8 mouse cellular contexts compared by ENCODE assay signal in genomic region chr15:98579795-98580464, GRCm38 (mm10). TPM values are rescaled to one million over a fixed set of nuclear protein-coding genes. Genes with fewer than 3 reads are reported as not detected.
DNase-seq lines count a peak whose midpoint lies in the region; ATAC-seq and TF ChIP-seq lines count a peak whose summit lies in the region.

No protein-coding gene starts in this region.

- DNase-seq in CD4-positive helper T cell, adult 2 months (ENCODE audit: low read depth, low spot score): peak; percentile 83
- peak; percentile 61 for DNase-seq in adrenal gland, postnatal 25 days
- DNase-seq in heart, embryonic 10.5 days (ENCODE audit: low spot score): peak; percentile 93
- peak; percentile 92 for DNase-seq in kidney, postnatal 0 days (ENCODE audit: low spot score)
- DNase-seq in liver, adult 2 months (ENCODE audit: extremely low read depth, low read depth, low spot score): peak; percentile 74
- peak; percentile 31 to 67 for DNase-seq in natural killer cell, adult 2 months (ENCODE audit: low spot score in 2 of 2)
- DNase-seq in telencephalon, adult 2 months (ENCODE audit: low read depth, low spot score): peak; percentile 60

- TF ChIP-seq POLR2A in liver, adult 2 months (IDR thresholded peaks at IDR 0.05; ENCODE audit: extremely low read depth, insufficient read depth, low read length): no peak

- no peak overlapping the region for H3K4me2 ChIP-seq in embryonic facial prominence, embryonic 12.5 days (replicated peaks)
- H3K4me2 ChIP-seq in kidney, postnatal 0 days (ENCODE audit: low read length): no peak overlapping the region

- H3K27me3 ChIP-seq in embryonic facial prominence, embryonic 12.5 days: no peaks in the 10 kb centered on the region
- no peaks in the 10 kb centered on the region for H3K27me3 ChIP-seq in heart, embryonic 10.5 days (ENCODE audit: insufficient read depth, poor library complexity, severe bottlenecking)
- no peaks in the 10 kb centered on the region for H3K27me3 ChIP-seq in kidney, postnatal 0 days (ENCODE audit: insufficient read depth, low read length)
- H3K27me3 ChIP-seq in liver, adult 2 months (ENCODE audit: control insufficient read depth, insufficient read depth, low read length): no peaks in the 10 kb centered on the region

- H3K4me1 ChIP-seq in embryonic facial prominence, embryonic 12.5 days: no peaks in the 10 kb centered on the region
- peaks cover 18% of the 10 kb centered on the region; the same call in 1 of the 2 replicates for H3K4me1 ChIP-seq in heart, embryonic 10.5 days
- no peaks in the 10 kb centered on the region for H3K4me1 ChIP-seq in kidney, postnatal 0 days (replicated peaks; ENCODE audit: insufficient read depth, low read length)
- H3K4me1 ChIP-seq in liver, adult 2 months (ENCODE audit: control insufficient read depth, insufficient read depth, low read length): no peaks in the 10 kb centered on the region

- H3K27ac ChIP-seq in embryonic facial prominence, embryonic 12.5 days: no peak overlapping the region
- H3K27ac ChIP-seq in heart, embryonic 10.5 days: no peak overlapping the region
- no peak overlapping the region for H3K27ac ChIP-seq in kidney, postnatal 0 days
- no peak overlapping the region for H3K27ac ChIP-seq in liver, adult 2 months (replicated peaks; ENCODE audit: insufficient read depth, low read depth, low read length)

- ATAC-seq in embryonic facial prominence, embryonic 12.5 days (ENCODE audit: insufficient number of reproducible peaks, insufficient read depth, low FRiP score, low TSS enrichment): peak; percentile 66
- ATAC-seq in kidney, postnatal 0 days (replicated peaks; ENCODE audit: low FRiP score, low read depth): peak; percentile 84

- TF ChIP-seq CTCF in kidney, postnatal 0 days (IDR thresholded peaks at IDR 0.05; ENCODE audit: low read depth): peak; percentile 93
- TF ChIP-seq CTCF in liver, adult 2 months (IDR thresholded peaks at IDR 0.05; ENCODE audit: low read depth, low read length): peak; percentile 88

- WGBS in embryonic facial prominence, embryonic 12.5 days: 27% methylated on average over 4 of the region's 5 CpGs
- 34% methylated on average over 5 of the region's 5 CpGs for WGBS in heart, embryonic 10.5 days
- WGBS in kidney, postnatal 0 days: 51% methylated on average over 4 of the region's 5 CpGs
- 46% methylated on average over 5 of the region's 5 CpGs for WGBS in liver, adult 2 months

- H3K4me3 ChIP-seq in embryonic facial prominence, embryonic 12.5 days: no peak overlapping the region
- no peak overlapping the region for H3K4me3 ChIP-seq in heart, embryonic 10.5 days
- no peak overlapping the region for H3K4me3 ChIP-seq in kidney, postnatal 0 days (replicated peaks; ENCODE audit: low read depth, low read length)
- no peak overlapping the region for H3K4me3 ChIP-seq in liver, adult 2 months (ENCODE audit: insufficient read depth, low read depth, low read length)

- H3K36me3 ChIP-seq in embryonic facial prominence, embryonic 12.5 days: no peaks in the 10 kb centered on the region
- H3K36me3 ChIP-seq in heart, embryonic 10.5 days: no peaks in the 10 kb centered on the region
- no peaks in the 10 kb centered on the region for H3K36me3 ChIP-seq in kidney, postnatal 0 days (ENCODE audit: insufficient read depth, low read length)
- H3K36me3 ChIP-seq in liver, adult 2 months (ENCODE audit: control insufficient read depth, insufficient read depth, low read length): no peaks in the 10 kb centered on the region

- H3K9ac ChIP-seq in embryonic facial prominence, embryonic 12.5 days: no peak overlapping the region
- H3K9ac ChIP-seq in kidney, postnatal 0 days (ENCODE audit: low read depth, low read length): no peak overlapping the region
- no peak overlapping the region for H3K9ac ChIP-seq in liver, adult 2 months (ENCODE audit: low read depth, low read length)

- H3K79me2 ChIP-seq in liver, adult 2 months (ENCODE audit: control insufficient read depth, insufficient read depth, low read length): no peaks in the 10 kb centered on the region

- H3K9me3 ChIP-seq in embryonic facial prominence, embryonic 12.5 days: no peaks in the 10 kb centered on the region
- H3K9me3 ChIP-seq in heart, embryonic 10.5 days: no peaks in the 10 kb centered on the region
- no peaks in the 10 kb centered on the region for H3K9me3 ChIP-seq in kidney, postnatal 0 days (replicated peaks; ENCODE audit: low read length)

RNA-seq across cellular contexts. Expression of gene 4930415O20Rik, which starts 9.1 kb away (rescaled TPM):
- not detected in 2 replicates for total RNA-seq in adrenal gland, postnatal 25 days (2021)
- polyA plus RNA-seq in embryonic facial prominence, embryonic 12.5 days (2016; fragmentation: Nextera tagmentation; extraction: Ambion mirVana): not detected in 2 replicates
- polyA plus RNA-seq in heart, embryonic 10.5 days (2016; fragmentation: Nextera tagmentation; extraction: Ambion mirVana): 0.43 TPM in 1 of 2 replicates, not detected in the other
- polyA plus RNA-seq in kidney, postnatal 0 days (2015; fragmentation: Nextera tagmentation; extraction: Ambion mirVana): 0.30 and 0.62 TPM in 2 replicates
- total RNA-seq in liver, adult 2 months (2014; rRNA removed): not detected in 2 replicates
- polyA plus RNA-seq in liver, adult 2 months (2012; rRNA removed): not detected in 2 replicates

RNA-seq across cellular contexts. Expression of gene Ccnt1, which starts 9.2 kb away (rescaled TPM):
- total RNA-seq in adrenal gland, postnatal 25 days (2021): 52.2 and 55.9 TPM in 2 replicates
- 58.0 and 58.9 TPM in 2 replicates for polyA plus RNA-seq in embryonic facial prominence, embryonic 12.5 days (2016; fragmentation: Nextera tagmentation; extraction: Ambion mirVana)
- 42.8 and 53.0 TPM in 2 replicates for polyA plus RNA-seq in heart, embryonic 10.5 days (2016; fragmentation: Nextera tagmentation; extraction: Ambion mirVana)
- polyA plus RNA-seq in kidney, postnatal 0 days (2015; fragmentation: Nextera tagmentation; extraction: Ambion mirVana): 42.3 and 46.2 TPM in 2 replicates
- total RNA-seq in liver, adult 2 months (2014; rRNA removed): 13.5 and 13.8 TPM in 2 replicates
- 5.4 and 7.4 TPM in 2 replicates for polyA plus RNA-seq in liver, adult 2 months (2012; rRNA removed)

RNA-seq across cellular contexts. Expression of gene Adcy6, which starts 29.9 kb away (rescaled TPM):
- 42.7 and 48.9 TPM in 2 replicates for total RNA-seq in adrenal gland, postnatal 25 days (2021)
- polyA plus RNA-seq in embryonic facial prominence, embryonic 12.5 days (2016; fragmentation: Nextera tagmentation; extraction: Ambion mirVana): 18.7 and 22.2 TPM in 2 replicates
- 25.5 and 33.5 TPM in 2 replicates for polyA plus RNA-seq in heart, embryonic 10.5 days (2016; fragmentation: Nextera tagmentation; extraction: Ambion mirVana)
- polyA plus RNA-seq in kidney, postnatal 0 days (2015; fragmentation: Nextera tagmentation; extraction: Ambion mirVana): 16.8 and 17.0 TPM in 2 replicates
- 8.9 and 11.8 TPM in 2 replicates for total RNA-seq in liver, adult 2 months (2014; rRNA removed)
- 13.7 and 16.3 TPM in 2 replicates for polyA plus RNA-seq in liver, adult 2 months (2012; rRNA removed)

RNA-seq across cellular contexts. Expression of gene Kansl2, which starts 45.9 kb away (rescaled TPM):
- total RNA-seq in adrenal gland, postnatal 25 days (2021): 91.3 and 107 TPM in 2 replicates
- 175 and 177 TPM in 2 replicates for polyA plus RNA-seq in embryonic facial prominence, embryonic 12.5 days (2016; fragmentation: Nextera tagmentation; extraction: Ambion mirVana)
- polyA plus RNA-seq in heart, embryonic 10.5 days (2016; fragmentation: Nextera tagmentation; extraction: Ambion mirVana): 91.7 and 127 TPM in 2 replicates
- polyA plus RNA-seq in kidney, postnatal 0 days (2015; fragmentation: Nextera tagmentation; extraction: Ambion mirVana): 87.1 and 96.3 TPM in 2 replicates
- total RNA-seq in liver, adult 2 months (2014; rRNA removed): 17.9 and 22.2 TPM in 2 replicates
- 18.0 and 21.9 TPM in 2 replicates for polyA plus RNA-seq in liver, adult 2 months (2012; rRNA removed)

RNA-seq across cellular contexts. Expression of gene Cacnb3, which starts 50.7 kb away (rescaled TPM):
- 12.6 and 14.3 TPM in 2 replicates for total RNA-seq in adrenal gland, postnatal 25 days (2021)
- 64.5 and 72.8 TPM in 2 replicates for polyA plus RNA-seq in embryonic facial prominence, embryonic 12.5 days (2016; fragmentation: Nextera tagmentation; extraction: Ambion mirVana)
- polyA plus RNA-seq in heart, embryonic 10.5 days (2016; fragmentation: Nextera tagmentation; extraction: Ambion mirVana): 9.9 and 23.3 TPM in 2 replicates
- polyA plus RNA-seq in kidney, postnatal 0 days (2015; fragmentation: Nextera tagmentation; extraction: Ambion mirVana): 19.8 and 22.4 TPM in 2 replicates
- 0.27 and 0.28 TPM in 2 replicates for total RNA-seq in liver, adult 2 months (2014; rRNA removed)
- polyA plus RNA-seq in liver, adult 2 months (2012; rRNA removed): 0.75 and 0.86 TPM in 2 replicates
